Mouse (Mus musculus): Measurements from ENCODE around the gene Drd2.

Gene Drd2

DNA sequence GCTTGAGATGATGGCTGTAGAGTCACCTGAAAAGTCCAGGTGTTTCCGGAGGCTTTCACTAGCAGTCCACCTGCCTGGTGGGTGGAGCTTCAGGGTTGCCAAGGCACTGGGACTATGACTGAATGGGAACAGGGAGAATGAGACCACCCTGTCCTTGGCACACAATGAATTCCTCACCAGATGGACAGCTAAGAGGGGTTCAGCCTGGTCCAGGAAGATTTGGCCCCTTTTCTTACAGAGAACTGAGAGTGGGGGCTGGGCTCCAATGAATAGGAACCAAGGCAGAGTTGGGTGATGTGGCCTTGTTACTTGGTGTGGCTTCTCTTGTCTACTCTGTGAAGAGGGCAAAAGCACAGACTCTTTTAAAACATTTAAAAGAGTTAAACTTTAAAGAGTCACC is 112.0 kb downstream of the Drd2 start:
- DNase-seq (ENCODE audit: low spot score): no peak

DNA sequence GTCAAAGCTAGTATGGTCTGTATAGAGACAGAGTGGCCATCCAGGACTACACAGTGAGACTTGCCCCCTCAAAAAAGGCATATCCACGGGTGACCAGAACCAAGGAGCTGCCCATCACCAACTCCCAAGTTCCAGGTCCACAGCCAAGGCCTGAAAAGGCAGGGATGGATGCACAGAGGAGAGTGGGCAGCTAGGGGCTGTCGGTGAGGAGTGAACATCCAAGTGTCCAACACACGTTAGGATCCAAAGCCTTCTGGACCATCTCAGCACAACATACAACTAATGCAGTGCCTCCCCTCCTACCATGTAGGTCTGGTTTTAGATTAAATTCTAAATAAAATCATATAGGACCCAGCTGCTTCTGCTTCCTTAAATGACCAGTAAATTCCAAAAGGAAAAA is 115.7 kb downstream of the Drd2 start:
- no peak for DNase-seq (ENCODE audit: low spot score)

Measured in left cerebral cortex, adult 11 months (tissue).